Mouse (Mus musculus): ENCODE results near the gene Zfp286. TPM values are rescaled to one million over a fixed set of nuclear protein-coding genes. Genes with fewer than 3 reads are reported as not detected.
"Not testable (repeated sequence)": the region's sequence is repeated elsewhere in the genome, so short reads cannot be mapped to it uniquely, and the experiment has no call there.

Gene Zfp286
- total RNA-seq, 2 experiments from 2014 or later: 5.1 to 5.7 TPM

GRCm38 (mm10) chr11:62807965-62808364 is 18.7 kb upstream of the Zfp286 start:
- DNase-seq (ENCODE audit: low spot score in 2 of 2): no peak

DNA sequence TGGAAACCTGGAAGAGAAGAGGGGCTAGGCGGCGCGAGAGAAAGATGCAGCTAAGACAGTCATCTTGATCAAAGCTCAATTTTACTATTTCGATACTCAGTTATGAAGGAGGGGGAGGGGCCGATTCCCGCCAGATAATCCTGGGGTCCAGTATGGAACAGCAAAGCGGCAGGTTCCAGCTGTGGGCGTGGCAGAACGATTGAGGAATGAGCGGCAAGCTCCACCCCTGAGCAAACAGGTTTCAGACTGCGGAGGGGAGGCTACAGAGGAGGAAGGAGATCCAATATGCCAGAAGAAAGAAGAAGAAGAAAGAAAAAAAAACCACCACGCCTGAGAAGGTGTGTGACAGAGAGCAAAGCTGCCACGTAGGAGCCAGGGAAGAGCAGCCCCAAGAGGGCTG is 14.9 kb upstream of the Zfp286 start:
- DNase-seq (ENCODE audit: low spot score in 2 of 2): no peak

DNA sequence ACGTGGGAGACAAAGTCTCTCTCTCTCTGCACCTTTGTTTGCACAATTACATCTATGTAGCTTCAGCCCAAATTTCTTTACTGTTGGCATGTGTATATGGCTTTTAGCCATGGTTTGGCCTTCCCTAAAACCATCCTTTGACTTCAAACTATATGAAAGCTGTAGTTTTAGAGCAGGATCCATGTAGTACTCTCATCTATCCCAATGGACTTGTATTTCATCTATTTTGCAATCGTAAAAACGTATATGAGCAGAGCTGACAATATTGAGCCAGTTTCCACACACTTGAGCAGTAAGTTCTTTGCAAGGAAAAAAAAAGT is 315 bp upstream of the Zfp286 start:
- DNase-seq (ENCODE audit: low spot score in 2 of 2): no peak

GRCm38 (mm10) chr11:62776510-62776909 is 12.8 kb downstream of the Zfp286 start:
- DNase-seq (ENCODE audit: low spot score in 2 of 2): no peak

GRCm38 (mm10) chr11:62760755-62761457 is 28.4 kb downstream of the Zfp286 start:
- no peak for DNase-seq (ENCODE audit: low spot score in 2 of 2)

DNA sequence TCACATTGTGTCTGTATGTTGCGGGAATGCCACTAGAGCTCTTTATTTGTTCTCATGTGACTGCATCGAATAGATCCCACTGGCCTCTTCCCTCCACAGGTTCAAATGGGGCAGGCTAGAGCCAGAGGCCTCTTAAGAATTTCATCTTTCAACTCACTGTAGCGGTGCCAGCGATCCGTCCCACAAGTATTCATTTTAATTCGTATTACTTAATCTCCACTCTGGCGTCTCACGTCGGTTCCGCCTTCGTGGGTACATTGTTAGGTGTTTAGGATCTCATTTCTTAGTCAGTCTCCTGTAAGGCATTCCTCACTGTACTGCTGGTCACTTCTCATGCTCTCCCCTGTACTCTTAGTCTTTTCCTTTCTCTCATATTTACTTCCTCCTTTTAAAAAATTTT is 30.8 kb downstream of the Zfp286 start:
- DNase-seq (ENCODE audit: low spot score in 2 of 2): no peak

- DNase-seq (ENCODE audit: low spot score in 2 of 2): no peak
These were observed 31.4 kb downstream of the Zfp286 start for GRCm38 (mm10) chr11:62757906-62758305.

- DNase-seq (ENCODE audit: low spot score in 2 of 2): no peak
These were observed 32.1 kb downstream of the Zfp286 start for GRCm38 (mm10) chr11:62757143-62757507.

DNA sequence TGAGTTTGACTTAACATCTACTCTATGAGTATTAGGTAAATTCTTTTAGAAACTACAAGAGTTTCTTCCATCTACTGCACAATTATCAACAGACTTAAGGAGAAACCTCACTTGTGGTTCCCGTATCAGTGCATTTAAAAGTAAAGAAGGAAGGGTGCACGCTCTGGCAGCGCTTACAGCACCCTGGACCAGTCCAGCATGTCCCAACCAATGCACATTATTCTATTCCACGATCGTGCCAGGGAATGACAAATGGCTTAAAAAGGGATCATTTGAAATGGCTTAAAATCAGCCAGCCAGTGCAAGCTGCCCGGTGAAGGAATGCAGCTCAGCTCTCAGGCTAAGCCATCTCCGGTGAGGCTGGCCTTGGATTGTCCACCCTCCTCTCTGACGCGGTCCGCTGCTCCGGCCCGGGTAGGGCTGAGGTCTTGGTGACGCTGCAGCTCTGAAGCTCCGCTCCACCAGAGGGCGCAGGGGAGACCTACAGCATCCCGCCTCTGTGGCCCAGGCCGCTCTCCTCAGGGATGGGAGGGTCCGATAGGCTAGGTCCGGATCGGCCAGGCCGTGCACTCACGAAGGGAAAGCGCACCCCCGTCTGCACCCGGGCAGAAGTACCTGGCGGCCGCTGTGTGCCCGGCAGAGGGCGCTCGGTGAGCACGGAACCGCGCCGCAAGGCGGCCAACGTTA is 32.7 kb downstream of the Zfp286 start:
- DNase-seq (ENCODE audit: low spot score in 2 of 2): peak; percentile 91 to 97

- DNase-seq (ENCODE audit: low spot score in 2 of 2): no peak
These were observed 36.5 kb downstream of the Zfp286 start, which contains the start of gene Gm10428 for GRCm38 (mm10) chr11:62752780-62753179. Gm10428 (plus strand) TSS chr11:62753100.

GRCm38 (mm10) chr11:62752191-62752590 is 37.1 kb downstream of the Zfp286 start:
- no peak for DNase-seq (ENCODE audit: low spot score in 2 of 2)

DNA sequence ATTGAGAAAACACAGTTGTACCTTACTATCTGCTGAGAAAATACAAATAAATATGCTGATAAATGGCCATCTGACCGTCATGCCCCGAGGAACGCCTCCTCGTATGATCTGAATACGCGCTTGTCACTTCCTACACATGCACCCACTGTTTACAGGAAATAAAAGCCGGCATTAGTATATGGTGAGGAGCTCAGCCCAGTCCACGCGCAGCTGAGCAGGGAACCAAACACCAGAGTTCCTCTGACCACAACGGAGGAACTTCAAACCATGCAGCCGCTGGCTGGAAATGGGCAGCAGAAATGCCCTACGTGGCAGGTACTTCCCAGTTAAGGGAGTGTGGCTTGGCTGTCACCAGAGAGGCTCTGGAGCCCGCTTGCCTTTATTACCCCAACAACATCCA is 39.8 kb downstream of the Zfp286 start:
- DNase-seq (ENCODE audit: low spot score in 2 of 2): not testable (repeated sequence)

DNA sequence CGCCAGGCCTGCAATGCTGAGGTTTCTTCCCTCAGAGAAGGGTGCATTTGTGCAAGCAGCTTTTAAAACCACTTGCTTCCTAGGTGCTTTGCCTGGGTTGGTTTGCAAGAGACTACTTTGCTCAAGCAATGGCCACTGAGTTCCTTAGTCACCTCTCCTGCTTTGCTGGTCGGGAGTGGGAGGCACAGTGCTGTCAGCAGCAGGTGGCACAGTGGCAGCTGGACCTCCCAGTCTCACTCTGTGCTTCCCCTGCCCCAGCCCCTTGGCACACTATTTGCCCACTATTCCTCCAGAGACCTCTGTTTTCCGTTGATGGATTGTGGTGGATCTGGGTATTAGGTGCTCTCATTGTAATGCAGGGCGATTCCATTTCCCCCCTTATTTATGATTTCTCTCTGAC is 41.2 kb downstream of the Zfp286 start:
- DNase-seq (ENCODE audit: low spot score in 2 of 2): no peak

- no peak for DNase-seq (ENCODE audit: low spot score in 2 of 2)
These were observed 42.0 kb downstream of the Zfp286 start for GRCm38 (mm10) chr11:62747227-62747626.

GRCm38 (mm10) chr11:62746001-62746533 is 43.2 kb downstream of the Zfp286 start:
- peak in 1 of 2 experiments; percentile 56 for DNase-seq (ENCODE audit: low spot score in 2 of 2)

- peak; percentile 42 to 64 for DNase-seq (ENCODE audit: low spot score in 2 of 2)
These were observed 45.2 kb downstream of the Zfp286 start for GRCm38 (mm10) chr11:62744103-62744502.

DNA sequence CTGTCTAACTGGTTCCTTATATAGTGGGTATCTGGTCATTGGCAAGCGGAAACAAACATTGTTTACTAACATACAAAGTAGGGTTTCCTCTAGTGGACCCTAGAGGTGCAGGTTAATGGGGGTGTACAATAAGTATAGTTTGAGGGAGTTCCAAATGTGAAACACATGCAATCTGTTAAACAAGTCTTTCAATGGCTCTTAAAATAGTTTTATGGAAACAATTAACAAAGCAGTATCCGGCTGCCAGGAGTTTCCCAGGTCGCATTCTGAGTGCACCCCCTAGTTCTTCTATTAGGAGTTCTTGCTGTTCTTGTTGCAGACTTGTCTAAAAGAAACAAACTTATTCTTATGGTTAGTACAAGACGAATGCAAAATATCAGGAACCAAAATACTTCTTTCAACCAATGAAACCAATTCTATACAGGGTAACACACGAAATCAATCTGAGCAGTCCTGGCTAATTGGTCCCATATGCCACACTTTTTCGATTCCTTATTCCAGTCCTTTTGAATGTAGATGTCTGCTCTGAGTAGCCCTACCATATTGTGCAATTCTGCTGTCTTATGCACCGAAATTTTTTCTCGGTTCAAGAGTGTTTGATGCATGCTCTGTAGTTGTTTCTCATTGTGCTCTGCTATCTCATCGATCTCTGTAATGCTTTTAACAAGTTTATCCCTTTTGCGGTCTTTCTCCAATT is 46.9 kb downstream of the Zfp286 start:
- DNase-seq (ENCODE audit: low spot score in 2 of 2): no peak

DNA sequence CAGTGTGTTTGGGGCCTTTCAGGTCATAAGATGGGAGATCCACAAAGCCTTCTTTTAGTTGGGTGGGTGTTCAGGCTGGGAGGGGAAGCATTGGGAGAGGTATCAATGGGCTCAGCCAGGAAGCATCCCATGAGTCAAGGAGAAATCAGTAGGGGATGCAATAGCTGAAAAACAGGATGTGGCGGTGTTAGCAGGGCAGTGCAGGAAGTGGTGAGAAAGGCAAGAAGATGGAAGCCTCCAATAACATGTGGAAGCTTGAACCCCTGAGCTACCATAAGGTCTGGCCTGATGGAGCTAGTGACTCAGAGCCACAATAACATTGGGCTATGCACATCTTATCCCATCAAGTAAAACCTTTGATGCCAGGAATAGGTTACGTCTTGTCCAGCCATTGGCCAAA is 48.1 kb downstream of the Zfp286 start:
- no peak for DNase-seq (ENCODE audit: low spot score in 2 of 2)

DNA sequence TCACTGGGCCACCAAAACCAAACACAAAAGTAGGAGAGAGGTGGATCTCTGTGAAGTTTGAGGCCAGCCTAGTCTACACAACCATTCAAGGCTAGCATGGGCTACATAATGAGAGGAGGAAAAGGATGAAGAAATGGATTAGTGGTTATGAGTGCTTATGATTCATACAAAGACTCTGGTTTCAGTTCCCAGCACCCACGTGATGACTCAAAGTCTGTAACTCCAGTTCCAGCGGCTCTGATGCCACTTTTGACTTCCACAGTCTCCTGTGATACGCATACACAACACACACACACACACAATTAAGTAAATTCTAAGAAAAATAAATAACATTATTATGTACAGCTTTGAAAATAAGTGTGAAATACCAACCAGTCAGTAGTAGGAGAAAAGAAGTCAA is 56.6 kb downstream of the Zfp286 start:
- no peak for DNase-seq (ENCODE audit: low spot score in 2 of 2)

DNA sequence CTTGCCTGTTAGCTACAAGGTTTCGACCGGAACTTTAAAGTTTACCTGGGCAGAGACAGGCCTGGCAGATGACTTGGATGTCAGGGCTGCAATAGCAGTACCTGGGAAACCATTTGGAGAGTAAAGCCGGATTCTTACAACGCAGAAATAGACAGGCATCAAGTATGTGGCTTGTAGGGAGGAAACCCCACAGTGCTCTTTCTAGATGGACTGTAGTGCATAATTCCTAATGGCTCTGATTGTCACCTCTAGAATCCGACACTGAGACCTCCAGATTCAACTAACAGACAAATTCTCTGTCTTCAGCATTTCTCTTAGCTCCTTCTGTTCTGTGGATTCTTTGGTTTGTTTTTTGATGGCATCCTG is 57.3 kb downstream of the Zfp286 start:
- DNase-seq (ENCODE audit: low spot score in 2 of 2): no peak

- DNase-seq (ENCODE audit: low spot score in 2 of 2): peak; percentile 69 to 86
These were observed 57.8 kb downstream of the Zfp286 start, which contains the start of gene Zfp287 for GRCm38 (mm10) chr11:62731311-62732021. Zfp287 (minus strand) TSS chr11:62731905.
